Mouse (Mus musculus) megakaryocyte, adult 5-6 weeks (primary cell): ENCODE measurements around the gene Tuba8. TPM values are rescaled to one million over a fixed set of nuclear protein-coding genes. Genes with fewer than 3 reads are reported as not detected.

Experiments
- ATAC-seq: 2 replicates; pipeline ENCODE4 v1.8.0; 2016; ENCODE audit warnings: mild to moderate bottlenecking, inconsistent platforms; ENCODE audit not compliant: poor library complexity, severe bottlenecking
- total RNA-seq, 2 experiments: library from RNA; stranded (forward) in 1 of 2; stranded (reverse) in 1 of 2; fragments of 153-499, 151-499 nt in 1 of 2; fragments of 221-1000, 200-1000 nt in 1 of 2; gene quantifications; 2 replicates each; pipeline versions ENCODE4 v1.2.3 to v1.2.4; 2015 to 2017

The Tuba8 gene
- 5.1 and 6.2 TPM in 2 replicates for total RNA-seq (2015)
- total RNA-seq (2017), result 5.1 and 5.6 TPM in 2 replicates

DNA sequence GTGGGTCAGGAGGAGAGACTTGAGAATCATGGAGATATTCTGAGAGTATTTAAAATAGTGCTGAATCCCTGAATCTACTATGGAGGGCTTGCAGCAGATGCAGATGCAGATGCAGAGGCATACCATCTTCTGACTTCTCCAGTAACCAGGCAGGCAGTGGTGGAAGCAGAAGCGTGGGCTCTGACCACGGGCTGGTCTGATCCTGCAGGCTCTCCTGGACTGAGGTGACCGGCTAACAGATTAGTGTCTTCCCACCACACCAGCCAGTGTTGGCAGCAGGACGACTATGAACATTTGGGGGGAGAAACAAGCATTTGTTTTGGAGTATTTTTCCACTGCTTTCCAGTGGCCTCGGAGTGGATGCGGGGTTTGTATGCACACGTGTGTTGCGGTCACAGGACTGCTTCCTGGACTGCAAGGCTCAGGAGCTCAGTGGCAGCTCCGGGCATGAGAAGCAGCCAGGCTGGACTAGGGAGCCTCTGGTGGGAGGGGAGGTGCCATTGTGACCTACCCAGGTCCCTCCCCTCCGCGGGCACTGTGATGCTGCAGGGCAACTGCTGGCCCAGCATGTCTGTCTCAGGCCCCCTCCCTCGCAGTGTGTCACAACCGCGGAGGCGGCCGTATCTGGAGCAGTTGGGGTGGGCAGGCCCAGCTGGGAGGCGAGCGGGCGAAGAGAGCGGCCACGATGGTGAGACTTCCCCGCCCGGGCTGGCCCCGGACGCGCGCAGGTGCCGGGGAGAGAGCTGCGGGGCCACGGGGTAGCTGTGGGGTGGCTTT is at the start of gene Tuba8:
TSS of gene Tuba8 (plus strand) at position 548 of the 777 bp plus-strand sequence.
- ATAC-seq, result peak; percentile 79

DNA sequence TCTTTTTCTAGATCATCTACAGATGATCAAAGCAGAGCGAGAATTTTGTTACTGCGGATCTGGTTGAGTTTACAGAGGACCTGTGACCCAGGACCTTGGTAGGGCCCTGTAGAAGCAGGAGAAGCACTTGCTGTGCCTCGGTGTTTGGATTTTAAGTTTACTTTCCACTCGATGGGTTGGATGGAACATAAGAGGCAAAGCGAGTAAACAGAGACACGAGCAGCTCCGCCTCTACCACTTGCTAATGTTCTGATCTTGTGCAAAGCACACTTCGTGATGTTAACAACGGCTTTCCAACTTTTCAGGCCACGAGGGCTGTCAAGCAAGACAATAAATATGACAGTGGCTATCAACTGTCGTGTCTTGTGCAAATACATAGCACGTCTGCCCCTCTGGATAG is 47.9 kb upstream of the Tuba8 start:
- ATAC-seq, result no peak

DNA sequence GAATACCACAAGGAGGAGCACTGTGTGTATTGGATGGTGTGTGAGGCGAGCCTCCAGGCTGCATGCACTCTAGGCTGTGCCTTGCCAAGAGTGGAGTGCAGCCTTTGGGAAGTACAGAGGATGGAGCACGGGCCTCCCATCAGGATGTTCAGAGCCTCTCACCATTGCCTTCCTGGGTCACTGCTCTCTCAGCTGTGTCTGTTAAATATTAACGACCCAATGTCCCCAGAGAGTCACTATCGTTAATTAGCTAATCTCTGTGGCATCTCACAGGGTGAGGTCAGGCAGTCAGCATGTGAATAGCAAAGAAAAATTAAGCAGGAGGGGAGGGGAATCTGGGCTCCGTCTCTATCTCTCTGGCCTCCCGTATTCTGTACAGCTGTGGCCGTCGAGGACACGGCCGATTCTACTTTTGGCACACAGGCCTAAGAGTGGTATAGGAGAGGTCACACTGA is 44.4 kb upstream of the Tuba8 start:
- ATAC-seq, result no peak

DNA sequence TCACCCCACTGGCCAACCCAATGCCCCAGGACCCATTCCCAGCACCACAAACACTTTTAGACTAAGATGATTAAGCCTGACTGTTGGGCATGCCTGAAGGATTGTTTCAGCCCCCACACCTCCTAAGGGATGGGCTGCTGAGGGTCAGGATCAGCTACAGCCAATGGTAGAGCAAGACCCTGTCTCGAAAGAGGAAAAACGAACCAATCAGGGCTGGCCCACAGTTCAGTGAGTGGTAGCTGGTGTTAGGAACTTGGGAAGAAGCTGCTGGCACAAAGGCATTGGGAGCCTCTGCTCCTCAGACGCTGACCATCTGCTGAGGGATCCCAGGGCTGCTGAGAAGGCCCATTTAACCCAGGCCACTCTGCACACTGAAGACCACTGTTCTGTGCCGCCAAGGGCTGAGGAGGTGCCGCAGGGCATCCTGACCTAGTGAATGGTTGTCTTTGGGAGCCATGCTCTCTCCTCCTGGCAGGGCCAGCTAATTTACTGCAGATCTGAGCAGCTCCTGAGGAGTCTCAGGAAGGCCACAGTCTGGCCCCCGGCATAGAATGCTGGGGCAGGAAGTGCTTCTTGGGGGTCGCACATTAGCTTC is 43.0 kb upstream of the Tuba8 start:
- no peak for ATAC-seq

DNA sequence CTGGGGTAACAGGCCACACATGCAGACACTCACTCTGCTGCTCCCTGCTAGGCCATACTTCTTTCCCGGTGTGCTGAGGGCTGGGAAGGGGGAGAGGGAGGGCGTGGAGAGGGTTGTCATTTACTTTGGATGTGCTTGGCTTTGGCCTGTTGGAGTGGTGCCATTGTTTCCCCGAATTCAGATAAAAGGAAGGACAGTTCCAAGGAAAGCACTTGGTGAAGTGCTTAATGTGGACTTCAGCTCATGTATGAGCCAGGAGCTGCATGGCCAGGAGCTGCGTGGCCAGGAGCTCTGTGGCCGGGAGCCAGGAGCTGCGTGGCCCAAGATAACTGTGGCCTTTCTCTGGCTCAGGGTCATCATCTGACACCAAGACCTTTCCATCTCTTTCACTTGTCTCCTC is 39.4 kb upstream of the Tuba8 start:
- ATAC-seq, result no peak

DNA sequence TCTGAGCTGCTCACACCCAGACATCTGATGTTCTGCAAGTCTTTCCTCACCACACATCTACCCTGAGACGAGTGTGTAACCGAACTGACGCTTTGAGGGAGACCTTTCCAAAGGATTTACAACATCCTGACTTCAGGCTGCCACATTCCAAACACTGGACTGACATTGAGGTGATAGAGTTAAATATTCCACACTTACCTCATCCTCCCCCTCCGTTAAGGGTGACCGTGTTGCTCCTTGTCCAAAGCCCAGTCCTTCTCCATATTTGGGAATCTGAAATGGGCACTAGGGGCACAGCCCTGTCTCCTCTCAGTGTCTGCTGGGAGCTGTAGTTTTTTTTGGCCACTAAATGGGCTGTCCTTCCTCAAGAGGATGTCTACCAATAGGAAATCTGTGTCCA is 37.0 kb upstream of the Tuba8 start:
- no peak for ATAC-seq

DNA sequence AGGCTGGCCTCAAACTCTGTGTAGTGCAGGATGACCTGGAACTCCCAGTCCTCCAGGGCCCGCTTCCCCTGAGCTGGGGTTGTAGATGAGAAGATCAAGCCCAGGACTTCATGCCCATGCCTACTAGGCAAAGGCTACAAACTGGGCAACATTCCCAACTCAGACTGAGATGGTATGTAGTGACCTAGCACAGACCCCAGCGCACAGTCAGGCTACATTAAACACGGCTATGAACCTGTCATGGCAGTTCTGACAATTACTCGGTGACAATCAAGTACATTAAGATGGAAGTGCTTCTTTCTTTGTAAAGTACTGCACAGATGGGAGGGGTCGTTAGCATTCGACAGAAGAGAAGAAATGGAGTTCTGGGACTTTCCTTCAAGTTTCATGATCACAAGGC is 35.7 kb upstream of the Tuba8 start:
- ATAC-seq, result no peak

DNA sequence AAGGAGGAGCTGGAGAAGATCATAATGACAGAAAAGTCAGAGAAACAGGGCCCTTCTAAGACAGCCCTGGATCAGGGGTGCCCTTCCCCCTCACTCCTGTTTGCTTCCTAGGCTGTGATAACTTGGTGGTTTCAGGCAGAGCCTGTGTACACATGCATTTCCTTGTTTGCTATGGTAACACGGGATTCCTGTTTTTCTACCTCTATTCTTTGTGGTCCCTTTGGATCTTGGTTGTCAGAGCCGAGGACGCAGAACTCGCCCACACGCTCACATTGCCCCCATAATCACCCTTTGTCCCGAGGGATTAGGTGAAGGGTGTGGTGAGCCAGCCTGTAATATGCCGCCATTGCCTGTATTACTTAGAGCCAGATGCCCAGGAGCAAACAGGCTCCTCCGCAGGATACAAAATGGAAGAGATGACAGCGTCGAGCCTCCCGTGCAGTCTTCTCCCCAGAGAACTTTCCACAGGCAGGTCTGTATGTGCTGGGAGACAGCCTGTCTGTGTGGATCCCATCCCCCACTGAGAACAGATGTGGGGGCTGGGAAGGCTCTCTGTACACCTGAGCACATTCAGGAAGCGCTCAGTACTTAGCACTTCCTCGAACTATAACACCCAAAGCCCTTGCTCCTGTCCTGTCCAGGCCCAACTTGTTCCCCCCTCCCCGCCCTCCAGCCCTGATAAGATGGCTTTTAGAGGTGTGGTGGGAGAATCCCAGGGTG is 34.3 kb upstream of the Tuba8 start:
- ATAC-seq, result no peak

DNA sequence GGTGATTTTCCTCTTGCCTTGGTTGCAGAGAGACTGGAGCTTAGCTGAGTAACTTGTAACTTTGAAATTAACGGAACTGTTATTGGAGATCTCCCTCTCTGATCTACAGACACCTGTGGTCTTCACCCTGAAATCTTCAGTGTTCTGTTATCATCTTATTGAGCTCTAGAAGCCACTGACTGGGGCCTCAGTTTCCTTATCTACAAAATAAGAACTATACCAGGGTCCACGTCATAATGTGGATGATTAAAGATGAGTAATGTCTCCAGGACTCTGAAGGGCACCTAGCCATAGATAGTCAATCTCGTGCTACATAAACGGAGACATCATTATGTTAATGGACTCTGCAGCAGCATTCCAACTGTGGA is 33.8 kb upstream of the Tuba8 start:
- ATAC-seq, result no peak

DNA sequence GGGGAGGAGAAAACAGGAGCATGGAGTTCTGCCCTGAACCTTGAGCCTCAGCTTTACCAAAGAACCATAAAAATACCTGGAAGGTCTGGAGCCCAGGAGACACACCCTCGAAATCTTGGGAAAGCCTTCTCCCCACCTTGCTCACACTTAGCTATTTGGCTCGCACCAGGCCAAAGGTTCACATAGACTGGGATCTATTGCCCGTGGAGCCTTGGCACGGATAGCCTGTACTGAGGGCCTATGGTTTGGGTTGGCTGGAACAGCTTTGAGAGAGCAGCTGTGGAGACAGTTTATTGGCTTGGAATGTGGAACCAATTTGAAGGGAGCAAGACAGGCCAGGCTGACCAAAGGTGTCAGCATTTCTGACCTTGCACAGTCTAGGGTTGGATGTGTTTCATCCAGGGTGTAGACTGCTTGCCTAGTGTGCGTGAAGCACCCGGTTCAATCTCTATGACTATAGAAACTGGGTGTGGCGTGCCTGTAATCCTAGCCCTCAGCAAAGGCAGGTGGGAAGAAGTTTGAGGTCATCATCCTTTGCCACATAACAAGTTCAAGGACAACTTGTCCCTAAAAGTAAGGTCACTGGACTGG is 33.3 kb upstream of the Tuba8 start:
- no peak for ATAC-seq

DNA sequence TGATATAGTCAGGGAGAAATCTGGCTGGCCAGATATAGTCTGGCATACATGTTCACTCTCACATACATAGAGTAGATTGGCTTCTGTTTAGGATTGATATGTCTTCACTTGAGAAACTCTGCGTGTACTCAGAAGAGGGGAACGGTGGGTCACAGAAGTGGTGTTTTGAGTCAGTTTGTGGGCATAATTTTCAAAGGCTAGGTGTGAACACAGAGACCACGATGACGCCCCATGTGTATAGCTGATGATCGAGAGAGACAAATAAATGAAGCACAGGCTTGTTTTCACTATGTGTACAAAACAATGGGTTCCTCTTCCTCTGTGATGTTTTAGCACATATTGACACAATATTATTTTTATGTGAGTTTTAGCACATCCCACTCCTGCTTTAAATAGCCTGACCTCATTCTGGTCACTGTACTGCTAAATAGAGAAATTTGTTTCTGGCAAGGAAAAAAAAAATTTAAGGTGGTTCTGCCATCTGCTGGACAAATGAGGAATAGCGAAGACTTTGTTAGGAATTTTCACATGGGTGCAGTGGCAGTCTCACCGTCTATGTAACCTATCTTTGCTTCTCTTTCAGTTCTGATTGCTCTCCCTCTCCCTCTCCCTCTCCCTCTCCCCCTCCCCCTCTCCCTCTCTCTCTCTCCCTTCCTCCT is 31.7 kb upstream of the Tuba8 start:
- ATAC-seq, result peak; percentile 48; the same call in 1 of the 2 replicates

DNA sequence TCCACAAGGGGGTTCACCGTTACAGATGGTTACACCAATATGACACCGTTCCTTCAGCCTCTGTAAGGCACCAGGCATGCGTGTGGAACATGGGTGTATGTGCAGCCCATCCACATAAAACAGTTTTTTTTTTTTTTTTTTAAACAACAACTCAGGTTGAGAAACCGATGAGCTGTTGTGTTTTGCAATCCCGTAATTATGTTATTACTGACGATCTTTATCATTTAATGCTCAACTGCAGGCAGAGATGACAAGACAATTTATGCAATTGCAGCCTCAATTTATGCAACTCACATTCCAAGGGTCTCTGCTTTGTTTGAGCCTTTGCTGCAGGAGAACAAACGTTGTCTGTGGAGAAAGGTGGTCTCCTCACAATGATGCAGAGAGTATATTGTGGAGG is 30.6 kb upstream of the Tuba8 start:
- ATAC-seq, result no peak

DNA sequence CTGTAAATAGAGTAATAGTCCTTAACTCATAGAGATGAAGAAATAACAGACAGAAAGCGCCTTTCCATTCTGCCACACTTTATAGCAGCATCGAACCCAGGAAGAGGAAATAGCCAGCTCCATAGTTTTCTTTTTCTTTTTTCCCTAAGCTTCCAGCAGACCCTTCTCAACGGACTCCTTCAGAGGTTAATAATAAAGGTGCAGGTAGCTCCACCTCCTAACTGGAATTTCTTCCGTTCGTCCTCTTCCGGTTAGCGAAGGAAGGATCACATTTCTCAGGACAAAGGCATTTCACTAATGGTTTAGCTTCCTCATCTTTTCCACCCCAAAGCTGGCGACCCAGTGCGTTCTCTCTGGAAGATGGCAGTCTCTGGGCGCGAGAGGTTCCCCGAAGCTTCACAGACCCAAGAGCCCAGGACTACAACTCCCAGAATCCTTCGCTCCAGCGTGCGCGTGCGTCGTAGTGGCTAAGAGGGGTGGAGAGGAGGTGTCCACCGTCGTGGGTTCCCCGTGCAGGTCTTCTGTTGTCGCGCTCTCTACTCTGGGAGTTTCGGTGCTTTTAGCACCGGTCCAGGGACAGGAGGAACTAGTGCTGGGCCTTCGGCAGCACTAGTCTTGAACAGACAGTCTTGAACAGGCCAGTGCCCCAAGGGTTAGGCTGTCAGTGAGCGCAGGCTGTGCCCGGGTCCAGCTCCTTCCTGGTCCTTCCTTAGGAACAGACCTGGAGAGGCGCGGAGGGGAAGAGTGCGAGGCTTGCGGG is 26.9 kb upstream of the Tuba8 start, which contains the start of gene Pex26:
TSS of gene Pex26 (plus strand) at position 254 of the 760 bp plus-strand sequence.
- ATAC-seq, result peak; percentile 91

DNA sequence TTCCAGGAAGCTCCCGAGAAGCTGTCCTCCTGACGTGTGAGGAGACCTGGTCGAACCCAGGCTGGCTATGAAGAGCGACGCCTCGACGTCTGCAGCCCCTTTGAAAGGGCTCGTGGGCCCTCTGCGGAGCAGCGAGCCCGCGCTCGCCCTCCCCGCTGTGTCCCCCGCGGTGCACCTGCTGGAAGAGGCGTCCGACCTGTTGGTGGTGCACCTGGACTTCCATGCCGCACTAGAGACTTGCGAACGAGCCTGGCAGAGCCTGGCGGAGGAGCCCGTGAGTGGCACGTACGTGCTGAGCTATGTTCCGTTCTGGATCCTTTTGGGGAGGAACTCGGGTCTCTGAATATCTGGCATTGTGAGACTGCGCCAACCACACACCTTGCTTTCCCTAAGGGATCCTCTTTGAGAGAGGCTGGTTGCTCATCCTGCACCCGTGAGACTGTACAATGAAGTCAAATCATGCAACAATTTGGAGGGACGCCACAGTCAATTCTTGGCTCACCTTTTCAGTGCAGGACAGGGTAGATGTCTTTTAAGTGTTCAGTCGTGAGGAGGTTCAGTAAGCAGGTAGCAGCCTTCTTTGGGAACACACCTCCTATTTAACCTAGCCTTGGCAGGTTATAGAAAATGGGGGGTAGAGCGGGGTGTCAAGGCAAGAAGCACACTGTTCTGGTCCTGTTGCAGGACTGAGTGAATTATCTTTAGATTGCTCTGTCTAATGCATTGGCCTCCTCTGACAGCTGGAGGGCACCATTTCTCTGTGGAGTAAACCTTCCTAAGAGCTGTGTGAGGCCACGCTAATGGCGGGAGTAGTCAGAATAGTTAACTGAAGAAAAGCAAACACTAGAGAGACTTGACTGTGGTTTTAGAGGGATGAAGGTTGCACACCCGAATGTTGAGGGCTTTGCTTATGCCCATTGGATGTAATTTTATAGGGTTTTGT is 26.0 kb upstream of the Tuba8 start:
- peak; percentile 83 for ATAC-seq

DNA sequence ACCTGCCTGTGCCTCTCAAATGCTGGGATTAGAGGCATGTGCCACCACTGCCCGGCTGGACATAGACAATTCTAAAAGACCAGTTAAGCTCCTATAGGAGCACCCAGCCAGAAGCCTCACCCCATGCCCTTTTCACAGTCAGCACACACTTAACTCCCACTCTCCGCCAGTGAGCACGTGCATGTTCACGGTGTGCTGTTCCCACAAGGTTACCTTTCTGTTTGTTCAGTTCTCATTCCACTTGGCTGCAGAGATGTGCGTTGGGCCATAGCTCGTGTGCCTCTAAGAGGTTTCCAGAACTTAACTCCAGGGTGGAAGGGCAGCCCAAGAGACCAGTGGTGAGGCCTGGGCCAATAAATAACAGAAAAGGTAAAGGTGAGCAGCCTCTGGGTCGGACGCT is 25.3 kb upstream of the Tuba8 start:
- ATAC-seq, result no peak

DNA sequence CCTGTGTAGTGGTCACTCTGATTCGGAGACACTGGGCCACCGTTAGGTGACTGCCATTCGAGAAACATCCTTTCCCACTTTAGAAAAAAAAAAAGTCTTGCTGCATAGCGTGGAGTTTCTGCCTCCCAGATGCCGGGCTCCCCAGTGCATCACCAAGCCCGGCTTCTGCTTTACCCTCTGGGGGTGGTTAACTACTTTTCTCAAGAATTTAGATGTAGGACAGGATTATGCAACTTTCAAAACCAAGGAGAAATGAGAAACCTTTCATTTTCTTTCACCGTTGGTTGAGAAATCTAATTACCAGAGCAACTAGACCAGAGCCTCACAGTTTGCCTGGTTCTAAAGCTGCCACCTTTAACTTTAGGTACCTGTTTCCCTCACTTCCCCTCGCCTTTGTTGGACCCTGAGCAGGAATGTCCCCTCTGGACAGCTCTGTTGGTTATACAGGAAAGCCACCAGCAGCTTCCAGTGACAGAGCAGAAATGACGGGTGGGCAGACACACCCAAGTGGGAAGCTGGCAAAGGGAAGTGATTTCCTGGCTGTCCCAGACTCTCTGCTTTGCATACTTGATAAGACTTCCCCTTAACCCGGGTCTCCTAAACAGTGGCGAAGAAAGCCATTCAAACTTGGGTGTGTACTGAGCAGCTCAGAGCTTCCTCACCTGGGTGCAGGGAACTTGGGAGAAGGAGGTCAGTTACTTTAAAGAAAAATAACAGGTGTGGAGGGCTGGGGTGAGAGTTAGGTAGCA is 19.1 kb upstream of the Tuba8 start:
- ATAC-seq, result peak; percentile 86

DNA sequence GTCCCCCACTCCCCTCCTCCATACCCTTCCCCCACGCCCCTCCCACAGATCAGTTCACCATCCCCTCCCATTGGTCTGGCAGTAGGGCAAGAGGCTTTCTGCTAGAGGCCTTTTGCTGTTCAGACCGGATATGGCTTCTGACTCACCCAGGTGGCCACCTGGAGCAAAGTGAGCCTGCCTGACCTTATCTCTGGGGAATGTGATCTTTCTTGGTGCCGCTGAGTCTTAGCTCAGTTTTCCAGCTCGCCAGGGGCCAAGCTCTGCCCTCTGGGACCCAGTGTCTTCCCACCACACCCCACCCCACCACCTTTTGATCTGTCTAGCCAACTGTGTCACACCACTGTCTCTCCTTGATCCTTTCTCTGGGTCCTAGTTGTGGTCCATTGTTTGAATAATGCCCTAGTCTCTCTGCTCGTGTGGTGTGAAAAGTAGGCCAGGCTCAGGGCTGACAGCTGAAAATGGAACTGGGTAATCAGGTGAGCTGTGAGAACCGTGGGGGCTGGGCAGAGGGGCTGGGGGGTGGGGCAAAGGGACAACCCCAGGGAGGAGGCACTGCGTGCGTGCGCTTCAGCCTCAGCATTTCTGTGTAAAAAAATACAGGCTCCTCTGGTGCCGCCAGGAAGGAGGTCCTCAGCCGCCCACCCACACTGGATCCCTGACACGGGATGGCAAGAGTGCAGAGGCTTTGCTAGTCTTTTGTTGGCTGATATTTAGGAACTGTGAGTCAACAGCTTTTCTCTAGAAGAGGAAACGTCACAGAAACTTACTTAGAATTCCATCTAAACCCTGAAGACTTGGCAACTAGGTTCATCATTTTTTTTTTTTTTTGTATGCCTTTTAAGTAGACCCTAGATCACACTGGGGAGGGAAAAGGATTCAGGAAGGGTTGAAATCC is 16.2 kb upstream of the Tuba8 start:
- ATAC-seq, result no peak
